31 mouse cellular contexts compared by ENCODE assay signal in the genomic region with DNA sequence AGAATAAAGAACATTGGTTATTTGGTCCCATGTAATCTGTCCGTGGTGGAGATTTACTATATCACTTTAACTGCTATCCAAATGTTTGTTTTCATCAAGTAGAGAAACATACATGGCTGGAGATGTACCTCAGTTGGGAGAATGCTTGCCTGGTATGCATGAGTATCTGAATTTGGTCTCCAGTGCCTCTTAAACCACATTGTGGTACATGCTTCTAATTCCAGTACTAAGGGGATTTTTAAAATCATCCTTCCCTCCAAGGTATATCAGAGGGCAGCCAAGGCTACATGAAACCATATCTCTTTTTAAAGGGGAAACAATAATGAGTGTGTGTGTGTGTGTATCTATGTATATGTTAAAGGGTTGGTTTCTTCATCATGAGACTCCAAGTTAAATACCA.
"Had no signal": no experiment of that assay in that cellular context is flagged by ENCODE, and none has a peak within 500 bp of the region (broad histone marks: within the 10 kb centered on the region; RNA-seq: fewer than 3 reads in every experiment).

No protein-coding gene starts in this region.

- H3K27ac ChIP-seq: limb, embryonic 10.5 days; limb, embryonic 12.5 days; limb, embryonic 13.5 days; limb, embryonic 15.5 days; liver, embryonic 12.5 days; liver, embryonic 13.5 days; liver, embryonic 14.5 days; liver, embryonic 15.5 days; lung, embryonic 15.5 days; macrophage; midbrain, embryonic 10.5 days; midbrain, embryonic 12.5 days; midbrain, embryonic 13.5 days; midbrain, embryonic 15.5 days; neural tube, embryonic 12.5 days; neural tube, embryonic 13.5 days had no signal

- H3K9ac ChIP-seq: limb, embryonic 12.5 days; limb, embryonic 13.5 days; limb, embryonic 15.5 days; liver, embryonic 12.5 days; liver, embryonic 13.5 days; liver, embryonic 14.5 days; liver, embryonic 15.5 days; liver, postnatal 0 days; lung, embryonic 14.5 days; lung, embryonic 15.5 days; midbrain, embryonic 12.5 days; midbrain, embryonic 13.5 days; midbrain, embryonic 15.5 days; neural tube, embryonic 12.5 days; neural tube, embryonic 13.5 days had no signal

- H3K4me2 ChIP-seq: limb, embryonic 12.5 days; limb, embryonic 13.5 days; limb, embryonic 15.5 days; liver, embryonic 11.5 days; liver, embryonic 12.5 days; liver, embryonic 13.5 days; liver, embryonic 15.5 days; lung, embryonic 14.5 days; lung, embryonic 15.5 days; midbrain, embryonic 11.5 days; midbrain, embryonic 12.5 days; midbrain, embryonic 13.5 days; midbrain, embryonic 15.5 days; neural tube, embryonic 12.5 days; neural tube, embryonic 13.5 days had no signal

- ATAC-seq: liver, embryonic 12.5 days; liver, postnatal 0 days; midbrain, embryonic 13.5 days; midbrain, embryonic 15.5 days; midbrain, embryonic 16.5 days had no signal

- DNase-seq: left cerebral cortex, postnatal 4 days; liver; liver, embryonic 13.5 days; liver, postnatal 0 days; lung, adult 18-20 months; lung, adult 2 months; lung, embryonic 14.5 days; lung, postnatal 14 days; lung, postnatal 36 days; lung, postnatal 4 days; midbrain, embryonic 14.5 days had no signal

- H3K27me3 ChIP-seq: limb, embryonic 12.5 days; limb, embryonic 13.5 days; limb, embryonic 15.5 days; liver, embryonic 12.5 days; liver, embryonic 13.5 days; liver, embryonic 15.5 days; lung, embryonic 15.5 days; megakaryocyte, embryonic 14.5 days; midbrain, embryonic 12.5 days; midbrain, embryonic 13.5 days; midbrain, embryonic 15.5 days; neural tube, embryonic 12.5 days; neural tube, embryonic 13.5 days had no signal

- H3K9me3 ChIP-seq: limb, embryonic 10.5 days; limb, embryonic 12.5 days; limb, embryonic 13.5 days; limb, embryonic 15.5 days; liver, embryonic 12.5 days; liver, embryonic 13.5 days; liver, embryonic 15.5 days; lung, embryonic 15.5 days; megakaryocyte, embryonic 14.5 days; midbrain, embryonic 10.5 days; midbrain, embryonic 12.5 days; midbrain, embryonic 13.5 days; midbrain, embryonic 15.5 days; neural tube, embryonic 12.5 days; neural tube, embryonic 13.5 days had no signal

- H3K4me3 ChIP-seq: limb, embryonic 10.5 days; limb, embryonic 12.5 days; limb, embryonic 13.5 days; limb, embryonic 15.5 days; liver, embryonic 12.5 days; liver, embryonic 13.5 days; liver, embryonic 15.5 days; lung, embryonic 15.5 days; megakaryocyte, embryonic 14.5 days; midbrain, embryonic 10.5 days; midbrain, embryonic 12.5 days; midbrain, embryonic 13.5 days; midbrain, embryonic 15.5 days; myocyte; neural tube, embryonic 12.5 days; neural tube, embryonic 13.5 days had no signal

- H3K4me1 ChIP-seq: limb, embryonic 10.5 days; limb, embryonic 12.5 days; limb, embryonic 15.5 days; lung, embryonic 15.5 days; midbrain, embryonic 10.5 days; midbrain, embryonic 12.5 days; midbrain, embryonic 13.5 days; midbrain, embryonic 15.5 days; neural tube, embryonic 12.5 days; neural tube, embryonic 13.5 days had no signal
